Mouse (Mus musculus): ENCODE data around the gene Gstm3.

DNA sequence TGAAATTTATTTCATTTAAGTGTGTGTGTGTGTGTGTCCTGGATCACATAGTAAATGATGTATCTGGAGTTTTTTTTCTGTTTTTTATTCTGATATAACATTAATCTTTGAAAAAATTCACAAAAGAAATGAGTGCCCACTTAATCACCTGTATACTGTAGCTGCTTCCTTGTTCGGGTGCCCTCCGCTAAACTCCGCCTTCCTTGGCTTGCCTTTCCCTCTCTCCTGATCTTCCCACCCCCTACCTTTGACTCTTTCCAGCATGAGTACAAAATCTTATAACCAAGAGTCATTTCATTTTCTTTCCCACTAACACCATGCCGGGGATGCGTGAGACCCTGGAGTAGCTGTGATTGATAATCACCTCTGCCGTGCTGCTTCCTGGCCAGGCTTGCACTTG lies 37.0 kb downstream of the Gstm3 start:
- TF ChIP-seq GATA1 (IDR thresholded peaks at IDR 0.05; ENCODE audit: low read length) = no peak
- TF ChIP-seq TAL1 (IDR thresholded peaks at IDR 0.05; ENCODE audit: low read length) = no peak

Measured in erythroblast, embryonic 14.5 days (primary cell).